Mouse (Mus musculus) layer of hippocampus, adult 9-10 months (tissue): Measurements from ENCODE around the gene Kcna6.

Experiments used
- DNase-seq: peaks from one replicate; pipeline ENCODE4 v3.0.0; 2022; ENCODE audit warnings: low spot score

Gene Kcna6

GRCm38 (mm10) chr6:126735806-126736205, 4.7 kb downstream of the Kcna6 start:
- no peak for DNase-seq

- no peak for DNase-seq
Observed at GRCm38 (mm10) chr6:126732645-126733044, 7.8 kb downstream of the Kcna6 start.

GRCm38 (mm10) chr6:126728803-126729202, 11.7 kb downstream of the Kcna6 start:
- no peak for DNase-seq

GRCm38 (mm10) chr6:126718423-126719087, 21.9 kb downstream of the Kcna6 start:
- DNase-seq: no peak

- DNase-seq: no peak
Observed at GRCm38 (mm10) chr6:126712531-126712930, 27.9 kb downstream of the Kcna6 start.

- no peak for DNase-seq
Observed at GRCm38 (mm10) chr6:126705936-126706335, 34.5 kb downstream of the Kcna6 start.

GRCm38 (mm10) chr6:126704430-126704829, 36.0 kb downstream of the Kcna6 start:
- no peak for DNase-seq

GRCm38 (mm10) chr6:126702116-126702515, 38.4 kb downstream of the Kcna6 start:
- DNase-seq: peak; percentile 92

- DNase-seq: no peak
Observed at GRCm38 (mm10) chr6:126701196-126701595, 39.3 kb downstream of the Kcna6 start.

GRCm38 (mm10) chr6:126699995-126700394, 40.5 kb downstream of the Kcna6 start:
- no peak for DNase-seq

GRCm38 (mm10) chr6:126687120-126687519, 53.4 kb downstream of the Kcna6 start:
- DNase-seq: no peak

- no peak for DNase-seq
Observed at GRCm38 (mm10) chr6:126685135-126685534, 55.3 kb downstream of the Kcna6 start.

GRCm38 (mm10) chr6:126678961-126679360, 61.5 kb downstream of the Kcna6 start:
- no peak for DNase-seq

- no peak for DNase-seq
Observed at GRCm38 (mm10) chr6:126667001-126667400, 73.5 kb downstream of the Kcna6 start.

GRCm38 (mm10) chr6:126666091-126666490, 74.4 kb downstream of the Kcna6 start:
- no peak for DNase-seq

- DNase-seq: no peak
Observed at GRCm38 (mm10) chr6:126664569-126664968, 75.9 kb downstream of the Kcna6 start.
